Mouse (Mus musculus) embryonic facial prominence, embryonic 14.5 days (tissue): Measurements from ENCODE around the gene Icos. TPM values are rescaled to one million over a fixed set of nuclear protein-coding genes. Genes with fewer than 3 reads are reported as not detected.

ENCODE experiments used
- ATAC-seq: fragments of 200-750 bp; cut with Nextera tagmentation; 2 replicates; pipeline ENCODE4 v1.8.0; 2017; ENCODE audit warnings: low read depth, moderate number of reproducible peaks, moderate TSS enrichment
- DNase-seq: peaks from one replicate; pipeline ENCODE4 v3.0.0-alpha.2; 2015; ENCODE audit warnings: low spot score
- H3K27ac ChIP-seq: fragments of 300-500 bp; sonication (generic); replicated peaks from 2 replicates; pipeline ENCODE4 v1.5.1; 2014; ENCODE audit warnings: low read depth, mild to moderate bottlenecking, low read length, moderate library complexity
- H3K27me3 ChIP-seq: fragments of 300-500 bp; sonication (generic); replicated peaks from 2 replicates; pipeline ENCODE4 v1.6.1; 2014; ENCODE audit warnings: low read length; ENCODE audit not compliant: control insufficient read depth, insufficient read depth
- H3K36me3 ChIP-seq: fragments of 300-500 bp; sonication (generic); 2 replicates; pipeline ENCODE4 v1.6.1; 2014; ENCODE audit warnings: low read length, mixed read lengths; ENCODE audit not compliant: control insufficient read depth, insufficient read depth
- H3K4me1 ChIP-seq: fragments of 300-500 bp; sonication (generic); 2 replicates; pipeline ENCODE4 v1.6.1; 2014; ENCODE audit warnings: antibody characterized with exemption, low read length; ENCODE audit not compliant: control insufficient read depth, insufficient read depth
- H3K4me2 ChIP-seq: fragments of 300-500 bp; sonication (generic); 2 replicates; pipeline ENCODE4 v1.6.1; 2014; ENCODE audit warnings: low read depth, mild to moderate bottlenecking, low read length, moderate library complexity, mixed read lengths
- H3K4me3 ChIP-seq: fragments of 300-500 bp; sonication (generic); 2 replicates; pipeline ENCODE4 v1.5.1; 2014; ENCODE audit warnings: low read depth, mild to moderate bottlenecking, low read length
- H3K9ac ChIP-seq: fragments of 300-500 bp; sonication (generic); 2 replicates; pipeline ENCODE4 v1.6.1; 2014; ENCODE audit warnings: low read depth, mild to moderate bottlenecking, low read length, moderate library complexity, mixed read lengths
- H3K9me3 ChIP-seq: fragments of 300-500 bp; sonication (generic); 2 replicates; pipeline ENCODE4 v1.6.1; 2016; ENCODE audit warnings: low read length; ENCODE audit not compliant: control insufficient read depth
- whole genome bisulfite sequencing: fragments of 180-500 bp; shearing (Covaris S2); extraction: QIAGEN DNeasy Blood & Tissue Kit; methylation state at CpG from one replicate; pipeline ENCODE4 v1.1.7; 2014; 5-methylcytosine and 5-hydroxymethylcytosine counted together
- polyA plus RNA-seq: library from polyadenylated mRNA; unstranded; fragments of >200 nt; fragmentation: Nextera tagmentation; extraction: Ambion mirVana; gene quantifications from 2 replicates; pipeline ENCODE4 v1.2.1, GENCODE M21; 2014

Icos gene
- polyA plus RNA-seq, 1 experiment from 2014 or later: 0.40 TPM

GRCm38 (mm10) chr1:61001786-61002354 lies 24.1 kb downstream of the Icos start:
- Histone ChIP-seq H3K9me3 (no peaks in the 10 kb centered on the region), H3K4me2 (no peak overlapping the region), H3K27me3 (no peaks in the 10 kb centered on the region), H3K9ac (no peak overlapping the region), H3K36me3 (no peaks in the 10 kb centered on the region), H3K4me1 (no peaks in the 10 kb centered on the region), H3K27ac (no peak overlapping the region), H3K4me3 (no peak overlapping the region)
- ATAC-seq (no peak), DNase-seq (no peak)
- 85% methylated on average over 7 of the region's 7 CpGs for WGBS

- Histone ChIP-seq H3K9ac (no peak overlapping the region), H3K27ac (no peak overlapping the region), H3K27me3 (no peaks in the 10 kb centered on the region), H3K36me3 (no peaks in the 10 kb centered on the region), H3K9me3 (no peaks in the 10 kb centered on the region), H3K4me3 (no peak overlapping the region), H3K4me2 (no peak overlapping the region), H3K4me1 (no peaks in the 10 kb centered on the region)
- 92% methylated on average over 2 of the region's 2 CpGs for WGBS
- no peak for DNase-seq
- no peak for ATAC-seq
Measured at GRCm38 (mm10) chr1:61006229-61006628, 28.5 kb downstream of the Icos start.

GRCm38 (mm10) chr1:61007516-61007915 lies 29.8 kb downstream of the Icos start:
- H3K4me3 ChIP-seq: no peak overlapping the region
- no peak overlapping the region for H3K9ac ChIP-seq
- no peaks in the 10 kb centered on the region for H3K9me3 ChIP-seq
- no peak overlapping the region for H3K27ac ChIP-seq
- DNase-seq: peak; percentile 10
- H3K27me3 ChIP-seq: no peaks in the 10 kb centered on the region
- ATAC-seq: no peak
- H3K36me3 ChIP-seq: no peaks in the 10 kb centered on the region
- no peaks in the 10 kb centered on the region for H3K4me1 ChIP-seq
- H3K4me2 ChIP-seq: no peak overlapping the region

- WGBS: 59% methylated on average over 1 of the region's 1 CpGs
- DNase-seq: no peak
- no peaks in the 10 kb centered on the region for H3K4me1 ChIP-seq
- no peak overlapping the region for H3K4me2 ChIP-seq
- no peaks in the 10 kb centered on the region for H3K27me3 ChIP-seq
- H3K27ac ChIP-seq: no peak overlapping the region
- no peak for ATAC-seq
- no peak overlapping the region for H3K9ac ChIP-seq
- no peak overlapping the region for H3K4me3 ChIP-seq
- no peaks in the 10 kb centered on the region for H3K36me3 ChIP-seq
- H3K9me3 ChIP-seq: no peaks in the 10 kb centered on the region
Measured at GRCm38 (mm10) chr1:61016578-61017118, 38.9 kb downstream of the Icos start.

- ATAC-seq (no peak), DNase-seq (no peak)
- 75% methylated on average over 5 of the region's 5 CpGs for WGBS
- Histone ChIP-seq H3K27me3 (no peaks in the 10 kb centered on the region), H3K4me1 (no peaks in the 10 kb centered on the region), H3K4me2 (no peak overlapping the region), H3K4me3 (no peak overlapping the region), H3K36me3 (no peaks in the 10 kb centered on the region), H3K9me3 (no peaks in the 10 kb centered on the region), H3K9ac (no peak overlapping the region), H3K27ac (no peak overlapping the region)
Measured at GRCm38 (mm10) chr1:61026712-61027111, 49.0 kb downstream of the Icos start.

GRCm38 (mm10) chr1:61027519-61027918 lies 49.8 kb downstream of the Icos start:
- no peak for ATAC-seq
- Histone ChIP-seq H3K4me3 (no peak overlapping the region), H3K4me2 (no peak overlapping the region), H3K27ac (no peak overlapping the region), H3K9ac (no peak overlapping the region), H3K36me3 (no peaks in the 10 kb centered on the region), H3K9me3 (no peaks in the 10 kb centered on the region), H3K27me3 (no peaks in the 10 kb centered on the region), H3K4me1 (no peaks in the 10 kb centered on the region)
- no peak for DNase-seq
- 94% methylated on average over 3 of the region's 3 CpGs for WGBS

DNA sequence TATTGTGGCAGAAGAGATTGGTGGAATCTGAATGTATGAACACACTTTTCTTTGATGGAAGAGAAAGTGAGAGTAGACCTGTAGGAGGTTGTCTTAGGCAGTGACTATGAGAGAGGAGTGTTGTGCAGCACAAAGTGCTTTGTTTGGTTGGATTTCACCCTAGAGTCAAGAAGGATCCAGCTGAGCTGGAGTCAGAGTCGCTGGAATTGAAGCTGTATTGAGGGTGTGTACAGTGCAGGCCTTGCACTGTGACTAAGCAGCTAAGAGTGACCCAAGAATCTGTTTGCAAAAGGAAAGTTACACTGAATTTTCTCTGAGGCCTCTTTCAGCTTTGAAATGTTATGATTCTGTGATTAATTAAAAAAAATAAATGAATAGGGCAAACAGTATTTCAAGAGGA lies 52.2 kb downstream of the Icos start:
- H3K9me3 ChIP-seq: no peaks in the 10 kb centered on the region
- DNase-seq: no peak
- 25% methylated on average over 1 of the region's 1 CpGs for WGBS

DNA sequence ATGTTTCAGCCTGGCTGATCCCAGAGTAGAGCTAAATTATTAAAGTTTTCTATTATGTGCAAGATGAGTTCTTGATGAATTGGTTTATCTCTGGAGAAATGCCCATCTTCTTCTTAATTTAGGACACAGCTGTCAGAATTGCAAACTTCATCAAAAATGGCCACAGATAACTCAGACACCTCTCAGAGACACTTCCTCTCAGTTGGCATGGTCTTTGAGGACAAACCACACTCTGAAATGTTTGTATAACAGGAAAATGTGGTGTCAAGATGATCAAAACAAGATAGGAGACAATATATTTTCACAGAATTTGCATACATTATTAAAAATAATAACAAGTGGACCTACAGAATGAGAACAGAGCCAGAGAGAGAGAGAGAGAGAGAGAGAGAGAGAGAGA lies 52.8 kb downstream of the Icos start:
- no peak for ATAC-seq
- H3K4me1 ChIP-seq: no peaks in the 10 kb centered on the region
- no peak overlapping the region for H3K9ac ChIP-seq
- H3K9me3 ChIP-seq: no peaks in the 10 kb centered on the region
- no peaks in the 10 kb centered on the region for H3K27me3 ChIP-seq
- H3K4me3 ChIP-seq: no peak overlapping the region
- H3K36me3 ChIP-seq: no peaks in the 10 kb centered on the region
- no peak overlapping the region for H3K4me2 ChIP-seq
- no peak overlapping the region for H3K27ac ChIP-seq
- no peak for DNase-seq

More for the DNA sequence above, 52.2 kb downstream of the Icos start:
- Histone ChIP-seq H3K27ac (no peak overlapping the region), H3K9ac (no peak overlapping the region), H3K4me1 (no peaks in the 10 kb centered on the region), H3K27me3 (no peaks in the 10 kb centered on the region), H3K4me2 (no peak overlapping the region), H3K4me3 (no peak overlapping the region), H3K36me3 (no peaks in the 10 kb centered on the region)
- no peak for ATAC-seq

DNA sequence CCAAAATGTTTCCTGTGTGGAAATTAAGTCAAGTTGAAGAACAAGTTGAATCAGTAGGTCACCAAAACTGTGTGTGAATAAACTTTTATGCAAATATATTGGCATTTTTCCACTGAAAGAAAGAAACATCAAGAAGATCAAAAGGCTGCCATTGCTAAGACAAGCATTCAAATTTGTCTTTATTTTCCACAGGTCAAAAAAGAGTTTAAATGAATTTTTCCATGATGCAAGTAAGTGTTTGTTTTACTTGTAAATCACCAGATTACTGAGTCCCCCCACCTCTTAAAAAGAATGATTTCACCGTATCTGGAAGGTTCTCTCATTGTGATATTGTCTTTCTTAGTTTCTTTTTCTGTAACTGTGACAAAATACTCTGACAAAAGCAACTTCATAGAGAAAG lies 57.5 kb downstream of the Icos start:
- Histone ChIP-seq H3K4me3 (no peak overlapping the region), H3K4me2 (no peak overlapping the region), H3K4me1 (no peaks in the 10 kb centered on the region), H3K36me3 (no peaks in the 10 kb centered on the region), H3K27me3 (no peaks in the 10 kb centered on the region), H3K9ac (no peak overlapping the region), H3K27ac (no peak overlapping the region), H3K9me3 (no peaks in the 10 kb centered on the region)
- WGBS: 66% methylated on average over 1 of the region's 1 CpGs
- DNase-seq: no peak
- no peak for ATAC-seq
